Mouse (Mus musculus) liver, adult 2 months (tissue): Measurements from ENCODE around the gene Nbas.

Experiments used
- CTCF ChIP-seq: fragments of 200-500 bp; IDR thresholded peaks from 2 replicates; pipeline ENCODE4 v1.5.1; 2011; ENCODE audit warnings: low read depth, low read length, control low read depth
- POLR2A ChIP-seq: fragments of 200-500 bp; IDR thresholded peaks from 2 replicates; pipeline ENCODE4 v1.6.1; 2011; ENCODE audit warnings: low read length, control low read depth; ENCODE audit not compliant: insufficient read depth; ENCODE audit errors: extremely low read depth

GRCm38 (mm10) chr12:13474881-13475280 is 205.9 kb downstream of the Nbas start:
- TF ChIP-seq CTCF, result no peak
- TF ChIP-seq POLR2A, result no peak
